Mouse (Mus musculus) neutrophil, adult 5-6 weeks (primary cell): ENCODE results near the gene Actr2. TPM values are rescaled to one million over a fixed set of nuclear protein-coding genes. Genes with fewer than 3 reads are reported as not detected.
"Not testable (repeated sequence)": the region's sequence is repeated elsewhere in the genome, so short reads cannot be mapped to it uniquely, and the experiment has no call there.

Source experiments
- ATAC-seq: fragments of 151-379, 151-347 bp; 2 replicates; pipeline ENCODE4 v1.8.0; 2017; ENCODE audit warnings: mild to moderate bottlenecking, moderate TSS enrichment; ENCODE audit not compliant: insufficient number of reproducible peaks, poor library complexity, low FRiP score, severe bottlenecking; ENCODE audit errors: extremely low read depth
- total RNA-seq: library from RNA; stranded (forward); fragments of 200-1000 nt; gene quantifications from 2 replicates; pipeline ENCODE4 v1.2.3, GENCODE M21; 2017

Gene Actr2
- total RNA-seq, 1 experiment from 2014 or later: 392 TPM

- no peak for ATAC-seq
Observed at GRCm38 (mm10) chr11:20126673-20127516, 14.2 kb upstream of the Actr2 start.

DNA sequence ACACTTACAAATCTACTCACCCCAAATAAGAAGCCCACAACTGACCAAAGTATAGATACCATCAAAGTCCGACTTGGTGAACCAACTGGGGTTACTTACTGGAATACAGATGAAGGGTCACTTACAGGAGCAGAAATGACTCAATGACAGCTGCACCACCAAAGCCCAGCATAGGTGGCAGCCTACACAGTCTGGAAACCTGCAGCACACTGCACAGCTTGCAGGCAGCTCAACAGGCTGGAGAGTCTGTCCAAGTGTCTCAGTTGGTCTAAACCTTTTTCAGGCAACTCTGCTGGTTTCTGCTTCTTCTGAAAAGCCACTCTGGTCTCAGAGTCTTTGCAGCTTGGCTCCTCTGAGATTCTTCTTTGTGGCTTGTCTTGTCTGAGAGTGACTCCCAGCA, 12.7 kb upstream of the Actr2 start:
- ATAC-seq: no peak

DNA sequence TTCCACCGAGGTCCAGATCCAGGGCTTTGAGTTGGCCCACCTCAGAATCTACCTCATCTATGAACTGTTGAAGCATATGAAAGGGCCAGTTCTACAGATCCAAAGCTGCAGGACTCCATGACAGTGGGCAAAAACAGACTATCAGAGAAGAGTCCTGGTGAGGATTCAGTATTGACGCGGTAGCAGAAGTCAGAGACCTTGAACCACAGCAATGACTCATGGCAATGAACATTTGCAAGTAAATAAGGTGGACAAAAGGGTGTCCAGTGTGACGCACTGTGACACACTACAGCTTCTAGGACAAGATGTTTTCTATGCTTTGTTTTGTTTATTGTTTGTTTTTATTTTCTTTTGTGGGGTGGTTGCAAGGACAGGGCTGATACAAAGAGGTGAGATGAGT, 4.0 kb upstream of the Actr2 start:
- ATAC-seq: no peak

DNA sequence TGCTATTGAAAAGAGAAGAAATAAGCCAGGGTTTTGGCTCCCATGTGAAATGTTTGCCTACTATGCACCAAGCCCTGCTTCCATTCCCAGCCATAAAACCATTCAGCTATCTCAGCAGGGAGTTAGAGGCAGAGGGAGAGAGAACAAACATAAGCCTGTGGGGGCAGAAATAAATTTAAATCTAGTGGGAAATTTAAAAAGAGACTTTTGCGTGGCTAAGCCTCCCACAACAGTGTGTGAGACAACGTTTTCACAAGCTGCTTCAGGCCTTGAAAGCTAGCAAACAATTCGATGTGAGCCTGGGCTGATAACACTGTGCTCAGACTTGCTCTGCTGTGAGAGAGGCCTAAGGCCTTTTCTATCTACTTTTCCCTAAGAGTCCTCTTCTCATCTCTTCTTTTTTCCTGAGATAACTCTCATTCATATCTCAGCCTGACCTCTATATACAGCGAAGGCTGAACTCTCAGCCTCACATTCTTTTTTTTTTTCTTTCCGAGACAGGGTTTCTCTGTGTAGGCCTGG, 3.4 kb upstream of the Actr2 start:
- no peak for ATAC-seq

DNA sequence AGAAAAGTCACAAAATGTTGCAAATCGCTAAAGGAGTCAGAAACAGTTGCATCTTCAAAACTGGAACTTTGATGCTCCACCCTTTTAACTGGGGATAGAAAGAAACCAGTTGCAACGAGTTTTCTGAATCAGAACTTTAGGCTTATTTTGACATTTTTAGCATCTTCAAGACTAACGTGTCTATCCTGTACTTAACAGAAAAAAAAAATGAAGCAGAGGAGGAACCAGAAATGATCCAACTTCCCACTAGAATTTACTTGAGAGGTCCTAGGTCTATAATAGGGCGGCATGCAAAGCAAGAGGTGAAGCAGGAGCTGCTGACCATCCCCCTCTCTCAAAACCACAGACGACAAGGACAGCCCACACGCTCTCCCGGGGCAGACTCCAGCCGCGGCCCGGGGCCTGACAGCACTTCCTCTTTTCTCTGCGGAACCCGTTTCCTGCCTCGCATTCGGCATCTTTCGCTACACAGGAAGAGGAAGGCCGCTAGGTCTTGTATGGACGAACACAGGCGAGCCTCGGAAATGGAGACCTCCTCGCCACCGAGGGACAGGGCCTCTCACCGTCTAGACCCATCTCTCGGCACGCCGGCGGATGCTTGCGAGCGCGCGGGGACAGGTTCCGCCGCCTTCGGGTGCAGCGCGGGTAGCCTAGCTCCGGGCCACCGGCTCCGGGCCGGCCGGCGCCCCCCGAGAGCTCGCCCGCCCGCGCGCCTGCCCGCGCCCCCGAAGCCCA, 540 bp downstream of the Actr2 start:
- ATAC-seq: peak; percentile 70

DNA sequence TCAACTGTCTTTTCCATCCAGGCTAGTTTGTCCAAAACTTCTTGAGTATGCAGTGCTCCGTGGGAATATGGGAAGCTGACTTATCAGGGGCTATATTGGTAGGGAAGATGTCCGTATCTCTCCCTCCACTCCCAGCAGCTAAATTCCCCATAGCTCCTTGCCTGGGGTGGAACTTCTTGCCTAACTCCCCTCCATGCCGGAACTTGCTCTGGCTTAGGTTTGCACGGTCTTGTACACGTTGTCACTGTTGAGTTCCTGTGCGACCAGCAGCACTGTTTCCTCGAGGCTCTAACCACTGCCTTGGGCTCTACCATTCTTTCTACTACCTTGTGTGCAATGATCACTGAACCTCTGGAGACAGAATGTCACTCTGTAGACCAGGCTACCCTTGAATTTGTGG, 4.6 kb downstream of the Actr2 start:
- no peak for ATAC-seq

- peak; percentile 46; the same call in 1 of the 2 replicates for ATAC-seq
Observed at GRCm38 (mm10) chr11:20107683-20108082, 5.0 kb downstream of the Actr2 start.

DNA sequence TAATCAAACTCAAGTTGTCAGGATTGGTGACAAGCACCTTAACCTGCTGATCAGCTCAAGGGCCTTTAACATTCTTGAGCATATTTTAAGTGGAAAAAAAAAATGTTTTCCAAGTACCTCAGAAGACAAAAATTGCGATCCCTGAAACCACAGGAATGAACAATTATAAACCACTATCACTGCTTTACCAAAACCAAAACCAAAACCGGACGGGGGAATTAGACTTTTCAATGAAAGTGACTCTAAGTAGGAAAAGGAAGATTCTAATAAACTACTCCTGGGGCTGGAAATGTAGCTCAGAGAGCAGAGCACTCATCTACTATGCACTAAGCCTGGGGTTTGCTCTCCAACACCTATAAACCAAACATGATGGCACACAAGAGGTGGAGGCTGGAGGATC, 5.8 kb downstream of the Actr2 start:
- no peak for ATAC-seq

GRCm38 (mm10) chr11:20103949-20104348, 8.8 kb downstream of the Actr2 start:
- ATAC-seq: no peak

DNA sequence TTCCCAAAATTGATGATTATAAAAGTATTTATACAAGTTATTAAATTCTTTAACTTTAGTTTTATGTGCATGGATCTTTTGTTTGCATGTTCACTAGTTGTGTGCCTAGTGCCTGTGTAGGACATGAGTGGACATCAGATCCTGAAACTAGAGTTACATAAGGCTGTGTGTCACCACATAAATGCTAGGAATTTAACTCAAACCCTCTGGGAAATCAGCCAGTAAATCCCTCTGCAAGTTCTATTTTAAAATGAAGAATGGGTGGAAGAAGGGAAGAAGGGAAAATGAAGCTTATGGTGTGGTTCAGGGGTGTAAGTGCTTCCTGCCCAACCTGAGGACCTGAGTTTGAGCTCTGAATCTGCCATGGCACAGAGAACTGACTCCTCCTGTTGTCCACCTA, 26.4 kb downstream of the Actr2 start:
- no peak for ATAC-seq

- ATAC-seq: no peak
Observed at GRCm38 (mm10) chr11:20085635-20086034, 27.1 kb downstream of the Actr2 start.

DNA sequence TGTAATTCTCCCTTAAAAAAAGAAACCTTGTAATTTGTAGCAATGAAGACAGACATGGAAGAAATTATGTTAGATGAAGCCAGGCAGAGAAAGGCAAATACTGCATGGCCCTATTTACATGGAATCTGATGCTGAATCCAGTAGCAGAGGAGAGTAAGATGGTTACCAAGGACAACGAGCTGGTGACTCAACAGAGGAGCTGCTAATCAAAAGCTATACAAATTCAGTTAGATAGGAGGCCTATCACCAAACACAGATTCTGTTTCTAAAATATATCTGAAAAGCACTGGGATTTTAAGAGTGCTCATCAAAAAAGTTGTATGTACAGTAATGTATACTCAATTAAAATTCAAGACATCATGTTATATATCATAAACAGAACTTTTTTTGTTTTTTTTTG, 37.3 kb downstream of the Actr2 start:
- ATAC-seq: no peak

DNA sequence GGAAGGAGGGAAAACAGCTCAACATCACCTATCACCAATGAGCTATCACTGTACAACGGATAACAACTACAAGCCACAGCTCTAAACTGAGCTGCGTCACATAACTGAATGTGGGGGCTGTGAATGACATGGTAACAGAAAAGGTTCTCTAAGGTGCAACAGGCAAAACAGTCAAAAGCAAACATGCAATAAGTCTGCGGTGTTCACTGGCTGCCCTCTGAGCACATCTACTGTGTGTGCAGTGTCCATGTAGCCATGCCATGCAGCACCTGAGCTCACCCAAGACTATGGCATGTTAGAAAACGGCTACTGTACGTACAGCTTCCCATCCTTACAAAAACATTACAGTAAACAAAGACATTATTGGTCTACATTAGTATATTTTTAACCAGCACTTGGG, 39.9 kb downstream of the Actr2 start:
- ATAC-seq: no peak

- ATAC-seq: no peak
Observed at GRCm38 (mm10) chr11:20072174-20072573, 40.5 kb downstream of the Actr2 start.

GRCm38 (mm10) chr11:20068346-20069004, 44.2 kb downstream of the Actr2 start:
- ATAC-seq: no peak

DNA sequence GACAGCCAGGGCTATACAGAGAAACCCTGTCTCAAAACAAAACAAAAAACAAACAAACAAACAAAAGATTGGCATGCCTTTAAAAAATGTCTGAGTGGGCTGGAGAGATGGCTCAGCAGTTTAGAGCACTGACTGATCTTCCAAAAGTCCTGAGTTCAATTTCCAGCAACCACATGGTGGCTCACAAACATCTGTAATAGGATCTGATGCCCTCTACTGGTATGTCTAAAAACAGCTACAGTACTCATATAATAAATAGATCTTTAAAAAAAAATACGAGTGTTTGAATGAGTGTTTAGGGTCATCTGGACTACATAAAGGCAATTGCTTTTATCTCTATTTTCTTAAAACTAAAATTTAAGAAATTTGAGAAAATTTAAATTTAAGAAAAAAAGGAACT, 45.2 kb downstream of the Actr2 start:
- no peak for ATAC-seq

GRCm38 (mm10) chr11:20066106-20066505, 46.6 kb downstream of the Actr2 start:
- ATAC-seq: no peak

- ATAC-seq: no peak
Observed at GRCm38 (mm10) chr11:20064926-20065325, 47.8 kb downstream of the Actr2 start.

DNA sequence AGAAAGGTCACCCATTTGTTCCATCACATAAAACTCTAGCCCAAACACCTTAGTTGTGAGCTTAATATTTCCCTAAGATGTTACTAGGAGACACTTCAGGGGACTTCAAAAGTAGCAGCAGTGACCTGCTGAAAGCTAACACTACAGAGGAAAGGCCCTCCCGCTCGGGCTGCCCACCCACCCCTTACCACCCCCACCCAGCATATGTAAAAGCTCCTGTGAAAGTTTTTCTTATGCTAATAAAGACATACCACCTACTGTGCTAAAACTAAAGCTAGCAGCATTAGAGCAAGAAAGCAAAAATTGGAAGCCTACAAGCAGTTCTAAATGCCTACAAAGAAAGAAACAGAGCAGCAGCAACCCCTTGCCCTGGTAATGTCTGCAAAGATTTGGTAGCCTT, 48.6 kb downstream of the Actr2 start:
- not testable (repeated sequence) for ATAC-seq

- not testable (repeated sequence) for ATAC-seq
Observed at GRCm38 (mm10) chr11:20062801-20063200, 49.9 kb downstream of the Actr2 start.
